Mouse (Mus musculus): Measurements from ENCODE around the gene Syt9.
A peak's percentile ranks its signal among the peaks of the same experiment; 100 is the strongest.

Syt9 gene

DNA sequence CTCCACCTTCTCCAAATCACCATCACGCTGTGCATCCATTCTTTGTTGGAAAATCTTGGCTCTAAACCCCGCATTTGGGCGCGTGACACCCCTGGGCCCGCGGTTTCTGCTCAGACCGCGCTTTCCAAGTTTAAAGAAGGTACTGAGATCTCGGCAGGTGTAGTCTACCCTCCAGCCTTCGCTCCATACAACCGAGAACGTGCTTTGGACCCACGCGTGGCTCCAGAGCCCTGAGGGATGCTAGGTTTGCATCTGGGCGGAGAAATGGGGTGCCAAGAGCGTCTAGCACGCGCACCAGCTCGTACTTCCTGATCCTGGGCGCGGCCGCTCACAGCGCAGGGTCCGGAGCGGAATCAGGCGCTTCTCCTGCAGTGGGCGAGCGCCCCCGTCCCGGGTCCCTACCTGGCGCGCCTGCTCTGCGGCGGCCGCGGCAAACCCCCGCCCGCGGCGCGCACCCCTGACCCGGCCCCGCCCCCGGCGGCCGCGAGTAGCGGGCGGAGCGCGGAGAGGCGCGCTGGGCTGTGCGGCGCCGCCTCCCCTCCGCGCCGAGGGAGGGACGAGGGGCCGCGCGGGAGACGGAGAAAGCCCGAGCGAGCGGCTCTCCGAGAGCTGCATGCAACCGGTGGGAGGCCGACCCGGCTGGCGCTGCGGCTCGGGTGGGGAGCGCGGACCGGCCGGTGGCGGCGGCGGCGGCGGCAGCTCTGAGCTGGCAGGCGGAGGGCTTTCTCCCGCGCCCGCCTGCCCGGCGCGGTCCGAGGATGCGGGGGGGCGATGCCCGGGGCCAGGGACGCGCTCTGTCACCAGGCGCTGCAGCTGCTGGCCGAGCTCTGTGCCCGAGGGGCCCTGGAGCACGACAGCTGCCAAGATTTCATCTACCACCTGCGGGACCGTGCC lies at the start of gene Syt9:
Gene Syt9 (plus strand): TSS at position 497 of the 894 bp plus-strand sequence.
- no peak for DNase-seq (ENCODE audit: low spot score)

DNA sequence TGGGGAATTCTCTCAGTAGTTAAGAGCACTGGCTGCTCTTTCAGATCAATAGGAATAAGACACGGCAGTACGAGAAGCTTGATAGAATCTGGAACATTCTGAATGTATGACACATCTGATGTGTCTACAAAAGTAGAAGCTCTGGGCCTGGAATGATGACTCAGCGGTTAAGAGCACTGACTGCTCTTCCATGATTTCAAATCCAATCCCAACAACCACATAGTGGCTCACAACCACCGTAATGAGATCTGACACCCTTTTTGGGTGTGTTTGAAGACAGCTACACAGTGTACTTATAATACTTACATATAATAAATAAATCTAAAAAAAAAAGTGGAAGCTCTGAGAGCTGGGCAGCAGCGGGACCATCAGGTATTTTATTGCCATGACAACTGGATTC lies 31.5 kb upstream of the Syt9 start:
- DNase-seq (ENCODE audit: low spot score), result no peak

DNA sequence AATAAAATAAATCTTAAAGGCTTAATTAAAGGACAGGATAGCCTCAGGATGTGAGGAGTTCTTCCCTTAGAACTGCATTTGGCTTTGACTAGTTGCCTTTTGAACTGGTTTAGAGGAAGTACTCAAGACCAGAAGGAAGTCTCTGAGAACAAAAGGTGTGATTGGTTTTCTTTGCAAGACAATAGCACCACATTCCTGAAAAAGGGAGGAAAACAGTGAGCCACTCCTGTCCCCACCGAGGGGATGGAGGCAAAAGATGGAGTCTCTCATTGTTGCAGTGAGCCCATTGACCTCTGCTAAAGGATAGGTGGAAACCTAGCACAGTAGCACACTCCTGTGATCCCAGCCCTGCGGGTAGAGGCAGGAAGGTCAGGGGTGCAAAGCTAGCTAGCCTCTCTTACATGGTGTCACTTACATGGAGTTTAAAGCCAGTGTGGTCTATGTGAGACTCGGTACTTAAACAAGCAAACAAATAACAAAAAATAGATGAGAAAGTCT lies 30.9 kb upstream of the Syt9 start:
- DNase-seq (ENCODE audit: low spot score), result no peak

DNA sequence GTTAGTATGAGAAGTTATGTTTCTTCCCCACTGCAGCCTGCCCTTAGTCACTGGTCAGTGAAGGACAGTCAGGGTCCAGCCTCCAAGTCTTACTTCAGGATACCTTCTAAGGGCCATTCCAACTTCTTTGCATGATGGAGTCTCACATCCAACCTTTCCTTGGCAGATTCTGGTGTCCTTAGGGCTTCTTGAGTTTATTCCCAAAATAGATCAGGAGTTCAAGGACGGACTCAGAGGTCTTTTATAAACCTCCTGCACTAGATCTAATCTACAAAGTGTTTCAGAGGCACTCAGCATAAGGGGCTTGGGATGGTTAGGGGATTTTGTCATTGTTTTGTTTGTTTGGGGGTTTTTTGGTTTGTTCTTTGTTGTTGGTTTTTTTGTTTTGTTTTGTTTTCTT lies 30.3 kb upstream of the Syt9 start:
- DNase-seq (ENCODE audit: low spot score), result no peak

- no peak for DNase-seq (ENCODE audit: low spot score)
These were observed 28.9 kb upstream of the Syt9 start for GRCm38 (mm10) chr7:107341519-107342190.

DNA sequence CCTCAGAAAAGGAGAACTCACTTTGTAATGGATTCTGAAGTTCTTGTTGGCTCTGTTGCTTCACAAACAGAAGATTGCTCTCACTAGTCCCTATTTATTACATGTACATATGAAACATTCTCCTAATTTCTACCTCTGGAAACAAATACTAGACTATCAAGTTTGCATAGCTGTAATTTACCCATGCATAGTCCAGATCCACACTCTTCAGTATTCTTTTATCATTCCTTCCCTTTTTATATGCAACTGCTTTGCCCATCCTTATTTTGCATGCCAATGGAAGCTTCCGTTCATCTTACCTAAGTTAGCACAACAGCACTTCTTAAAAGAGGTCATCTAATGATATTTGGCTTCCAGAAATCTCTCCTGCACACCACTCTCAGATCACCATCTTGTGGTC lies 21.3 kb upstream of the Syt9 start:
- no peak for DNase-seq (ENCODE audit: low spot score)

DNA sequence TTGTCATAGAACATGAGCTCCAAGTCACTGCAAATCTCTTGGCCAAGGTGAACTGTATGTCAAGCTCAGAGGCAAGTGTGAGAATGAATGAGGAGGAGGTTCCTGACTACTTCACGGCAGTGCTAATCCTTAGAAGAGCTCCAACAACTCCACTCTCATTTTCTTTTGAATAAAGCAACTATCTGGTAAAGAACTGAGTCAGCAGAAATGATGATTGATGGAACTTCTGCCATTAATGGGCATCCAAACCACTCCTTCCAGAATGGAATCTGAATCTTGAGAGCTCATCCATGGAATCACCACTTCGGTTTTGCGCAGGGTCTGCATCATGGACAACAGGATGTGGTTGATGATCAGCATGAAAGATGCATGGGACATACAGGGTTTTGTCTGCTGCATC lies 8.4 kb upstream of the Syt9 start:
- DNase-seq (ENCODE audit: low spot score), result no peak

DNA sequence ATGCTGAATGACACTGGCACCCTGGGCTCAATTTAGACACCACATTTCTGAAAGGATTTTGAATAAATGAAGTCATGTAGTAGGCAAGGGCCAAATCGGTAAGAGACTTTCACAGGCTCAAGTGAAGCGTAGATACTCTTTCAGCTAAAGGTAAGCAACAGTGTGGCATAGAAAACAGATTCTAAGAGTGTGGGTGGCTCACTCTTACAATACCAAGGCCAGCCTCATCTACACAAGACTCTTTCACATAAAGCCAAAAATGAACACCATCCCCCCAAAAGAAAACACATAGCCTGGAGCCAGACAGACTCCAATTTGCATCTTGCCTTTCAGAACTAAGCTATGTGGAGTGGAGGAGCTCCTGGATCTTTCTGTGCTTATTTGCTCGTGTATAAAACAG lies 7.9 kb upstream of the Syt9 start:
- DNase-seq (ENCODE audit: low spot score), result no peak

GRCm38 (mm10) chr7:107371126-107371920 lies 795 bp downstream of the Syt9 start:
- no peak for DNase-seq (ENCODE audit: low spot score)

DNA sequence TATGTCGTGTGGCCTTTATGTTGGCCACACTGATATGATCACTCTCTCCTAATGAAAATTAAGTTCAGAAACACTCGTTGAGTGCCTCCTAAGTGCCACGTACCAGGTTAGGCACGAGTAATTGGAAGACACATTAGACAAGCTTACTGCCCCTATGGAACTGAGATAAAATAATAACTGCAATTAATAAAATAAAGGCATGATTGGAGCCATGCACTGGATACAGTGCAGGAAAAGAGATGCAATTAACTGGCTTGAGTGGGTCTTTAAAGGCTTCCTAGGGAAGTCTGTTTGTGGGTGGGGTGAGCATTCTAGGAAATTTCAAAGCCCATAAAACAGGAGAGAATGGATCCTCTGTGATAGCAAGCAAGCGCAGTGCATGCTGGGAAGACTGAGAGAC lies 10.0 kb downstream of the Syt9 start:
- no peak for DNase-seq (ENCODE audit: low spot score)

DNA sequence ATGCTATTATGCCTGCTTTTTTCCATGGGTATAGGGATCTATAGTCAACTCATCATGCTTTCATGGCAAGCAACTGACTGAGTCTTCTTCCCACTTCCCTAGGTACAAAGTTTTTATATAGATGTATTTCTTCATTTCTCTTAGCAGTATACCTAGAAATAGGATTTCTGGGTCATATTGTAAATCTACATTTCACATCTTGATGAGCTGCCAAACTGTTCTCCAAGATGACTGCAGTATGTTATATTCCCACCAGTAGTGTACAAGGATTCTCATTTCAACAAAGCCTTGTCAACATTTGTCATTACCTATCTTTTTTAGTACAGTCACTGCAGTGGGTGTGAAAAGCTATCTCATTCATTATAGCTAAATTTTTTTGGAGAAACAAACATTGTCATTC lies 19.1 kb downstream of the Syt9 start:
- no peak for DNase-seq (ENCODE audit: low spot score)

GRCm38 (mm10) chr7:107392749-107393148 lies 22.2 kb downstream of the Syt9 start:
- DNase-seq (ENCODE audit: low spot score), result no peak

GRCm38 (mm10) chr7:107400061-107400799 lies 29.7 kb downstream of the Syt9 start:
- DNase-seq (ENCODE audit: low spot score), result peak; percentile 10

GRCm38 (mm10) chr7:107403261-107403660 lies 32.7 kb downstream of the Syt9 start:
- no peak for DNase-seq (ENCODE audit: low spot score)

DNA sequence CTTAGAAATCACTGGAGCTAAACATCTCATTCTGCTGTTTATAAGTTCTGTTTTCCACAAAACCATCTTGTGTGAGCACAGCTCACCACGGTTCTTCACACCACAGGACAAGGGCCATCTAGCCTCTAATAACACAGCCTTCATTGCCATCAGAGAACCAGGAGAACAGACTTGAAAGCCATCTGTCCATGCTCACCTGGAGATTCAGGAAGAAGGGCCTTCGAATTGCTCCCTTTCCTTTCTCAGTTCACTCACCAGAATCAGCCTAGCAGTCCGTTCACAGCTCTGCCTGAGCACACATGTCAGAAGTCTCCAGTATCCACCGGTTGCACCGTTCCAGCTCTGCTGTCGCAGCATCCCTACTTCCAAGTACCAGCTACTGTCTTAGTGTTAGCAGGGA lies 44.4 kb downstream of the Syt9 start:
- DNase-seq (ENCODE audit: low spot score), result no peak

GRCm38 (mm10) chr7:107417043-107417850 lies 46.7 kb downstream of the Syt9 start:
- DNase-seq (ENCODE audit: low spot score), result no peak

- DNase-seq (ENCODE audit: low spot score), result no peak
These were observed 66.9 kb downstream of the Syt9 start for GRCm38 (mm10) chr7:107437381-107437780.

DNA sequence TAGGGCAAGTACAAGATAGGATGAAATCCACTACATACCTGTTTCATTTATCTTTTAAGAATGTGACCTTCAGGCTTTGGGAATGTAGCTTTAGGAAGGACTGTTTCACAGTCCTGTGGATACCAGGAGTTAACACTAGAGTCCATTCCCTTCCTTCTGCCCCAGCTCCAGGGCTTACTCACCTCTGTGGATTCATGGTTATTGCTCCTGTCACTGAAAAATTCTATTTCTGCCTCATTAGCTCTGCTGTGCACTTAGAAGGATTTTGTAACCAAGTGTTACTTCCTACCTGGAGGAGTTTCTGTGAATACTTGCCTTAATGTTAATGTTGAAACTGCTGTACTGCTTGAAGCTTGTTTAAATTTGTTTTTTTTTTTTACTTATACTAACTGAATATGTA lies 74.1 kb downstream of the Syt9 start:
- DNase-seq (ENCODE audit: low spot score), result no peak

DNA sequence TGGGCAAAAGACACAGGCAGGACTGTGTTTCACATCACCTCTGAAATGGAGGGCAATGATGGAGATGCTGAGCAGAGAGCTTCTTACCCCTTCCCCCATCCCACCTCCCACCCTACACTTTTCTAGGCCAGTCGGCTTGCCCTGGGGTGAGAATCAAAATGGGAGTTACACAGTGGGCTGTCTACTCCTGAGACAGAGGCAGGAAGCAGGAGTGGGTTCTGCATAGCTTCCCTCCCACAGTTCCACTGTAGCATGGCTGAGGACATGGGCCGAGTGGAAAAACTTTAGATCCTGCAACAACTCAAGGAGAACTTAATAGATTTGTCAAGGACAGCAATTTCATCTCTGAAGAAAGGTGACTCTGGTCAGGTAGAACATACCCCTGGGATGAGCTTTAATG lies 84.1 kb downstream of the Syt9 start:
- DNase-seq (ENCODE audit: low spot score), result no peak

GRCm38 (mm10) chr7:107455118-107455521 lies 84.6 kb downstream of the Syt9 start:
- DNase-seq (ENCODE audit: low spot score), result no peak

DNA sequence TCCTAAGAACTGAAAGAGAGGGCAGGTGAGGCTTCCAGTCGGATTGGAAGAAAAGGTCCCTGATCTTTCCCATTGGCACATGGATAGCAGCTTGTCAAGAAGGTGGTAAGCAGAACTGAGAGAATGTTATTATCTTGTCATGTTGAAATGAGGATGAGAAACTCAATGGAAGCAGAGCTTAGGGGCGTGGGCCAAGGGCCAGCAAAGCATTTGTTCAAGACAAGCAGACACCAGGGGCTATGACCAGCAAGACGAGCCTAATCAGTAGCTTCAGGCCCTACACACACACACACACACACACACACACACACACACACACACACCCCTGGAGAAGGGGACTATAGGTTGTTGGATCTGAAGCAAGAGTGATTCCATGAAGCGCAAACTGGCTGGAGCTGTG lies 90.6 kb downstream of the Syt9 start:
- no peak for DNase-seq (ENCODE audit: low spot score)
